In the genomic region with DNA sequence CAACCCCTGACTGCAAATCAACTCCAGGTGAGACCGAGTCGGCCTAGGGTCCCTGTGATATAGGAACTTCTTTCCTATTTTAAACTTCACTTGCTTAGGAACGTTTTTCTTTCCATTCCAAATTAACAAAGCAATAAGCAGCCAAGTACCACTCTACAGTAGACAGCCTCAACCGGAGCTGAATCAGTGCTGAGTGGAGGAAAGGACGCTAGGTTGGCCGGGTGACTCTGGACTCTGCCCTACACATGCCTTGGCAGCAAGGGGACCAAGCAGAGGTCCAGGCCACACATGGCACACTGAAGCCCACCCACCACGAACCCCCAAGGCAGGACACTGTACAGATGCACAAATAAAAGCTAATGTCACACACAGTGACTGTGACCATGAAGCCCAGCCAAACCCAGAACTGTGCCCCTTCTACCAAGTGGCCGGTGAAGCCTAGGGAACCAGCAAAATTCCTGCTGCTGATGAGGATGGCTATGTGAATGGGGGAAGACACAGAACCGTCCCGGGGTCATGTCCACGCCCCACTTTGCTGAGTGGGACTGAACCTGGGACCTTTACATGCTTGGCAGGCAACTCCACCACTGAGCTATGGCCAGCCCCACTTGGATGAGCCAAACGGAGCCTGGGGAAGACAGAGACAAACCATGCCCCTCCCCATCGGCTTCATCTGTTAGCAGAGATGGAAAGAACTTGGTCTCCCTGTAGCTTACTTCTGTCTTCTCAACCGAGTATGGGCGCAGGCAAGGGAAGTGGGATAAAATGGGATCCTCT, we compare ENCODE assay signal across 9 mouse cellular contexts. TPM values are rescaled to one million over a fixed set of nuclear protein-coding genes. Genes with fewer than 3 reads are reported as not detected.
DNase-seq lines count a peak whose midpoint lies in the region; ATAC-seq and TF ChIP-seq lines count a peak whose summit lies in the region.
"Had no signal": no experiment of that assay in that cellular context is flagged by ENCODE, and none has a peak within 500 bp of the region (broad histone marks: within the 10 kb centered on the region; RNA-seq: fewer than 3 reads in every experiment).

No protein-coding gene starts in this region.

- ATAC-seq in heart, embryonic 11.5 days (replicated peaks; ENCODE audit: insufficient number of reproducible peaks, low FRiP score, low TSS enrichment) = no peak
- no peak for ATAC-seq in lung, postnatal 0 days
- ATAC-seq in hindbrain, embryonic 16.5 days = peak; percentile 15; the same call in 1 of the 2 replicates
- no peak for ATAC-seq in neural tube, embryonic 15.5 days (ENCODE audit: low FRiP score)

- H3K4me1 ChIP-seq in heart, embryonic 11.5 days (ENCODE audit: control insufficient read depth, insufficient read depth, low read length) = peaks cover 76% of the 10 kb centered on the region
- H3K4me1 ChIP-seq in lung, postnatal 0 days (ENCODE audit: insufficient read depth, low read depth, low read length) = peaks cover 60% of the 10 kb centered on the region
- H3K4me1 ChIP-seq in lung, adult 2 months (ENCODE audit: control insufficient read depth, insufficient read depth, low read length) = peaks cover 67% of the 10 kb centered on the region
- peaks cover 30% of the 10 kb centered on the region for H3K4me1 ChIP-seq in hindbrain, embryonic 16.5 days (ENCODE audit: control insufficient read depth, insufficient read depth, low read depth, low read length)
- H3K4me1 ChIP-seq in neural tube, embryonic 15.5 days = peaks cover 60% of the 10 kb centered on the region

- peak overlapping the region; percentile 97 for H3K27ac ChIP-seq in heart, embryonic 11.5 days (ENCODE audit: low read depth, low read length)
- H3K27ac ChIP-seq in lung, postnatal 0 days (ENCODE audit: low read length) = peak overlapping the region; percentile 92
- no peak overlapping the region; the same call in 1 of the 2 replicates for H3K27ac ChIP-seq in hindbrain, embryonic 16.5 days (ENCODE audit: low read depth, low read length)
- H3K27ac ChIP-seq in neural tube, embryonic 15.5 days (replicated peaks) = peak overlapping the region; percentile 72; the same call in 1 of the 2 replicates

- no peak overlapping the region for H3K9ac ChIP-seq in heart, embryonic 11.5 days (ENCODE audit: low read depth, low read length)
- no peak overlapping the region for H3K9ac ChIP-seq in lung, postnatal 0 days (replicated peaks; ENCODE audit: low read depth)
- H3K9ac ChIP-seq in hindbrain, embryonic 16.5 days (ENCODE audit: low read depth, low read length) = no peak overlapping the region
- H3K9ac ChIP-seq in neural tube, embryonic 15.5 days (replicated peaks) = no peak overlapping the region

- H3K4me2 ChIP-seq in heart, embryonic 11.5 days = peak overlapping the region; percentile 57; the same call in 1 of the 2 replicates
- H3K4me2 ChIP-seq in lung, postnatal 0 days (replicated peaks; ENCODE audit: low read depth, low read length) = no peak overlapping the region
- H3K4me2 ChIP-seq in hindbrain, embryonic 16.5 days (ENCODE audit: low read length) = no peak overlapping the region
- H3K4me2 ChIP-seq in neural tube, embryonic 15.5 days = no peak overlapping the region

- H3K9me3 ChIP-seq in heart, embryonic 11.5 days (replicated peaks; ENCODE audit: control insufficient read depth, low read length) = no peaks in the 10 kb centered on the region
- no peaks in the 10 kb centered on the region for H3K9me3 ChIP-seq in lung, postnatal 0 days (ENCODE audit: low read length)
- no peaks in the 10 kb centered on the region for H3K9me3 ChIP-seq in hindbrain, embryonic 16.5 days (ENCODE audit: control insufficient read depth, low read length)
- H3K9me3 ChIP-seq in neural tube, embryonic 15.5 days (replicated peaks) = no peaks in the 10 kb centered on the region

- TF ChIP-seq EP300 in lung, postnatal 0 days (IDR thresholded peaks at IDR 0.05) = no peak

- no peaks in the 10 kb centered on the region for H3K27me3 ChIP-seq in heart, embryonic 11.5 days (ENCODE audit: control insufficient read depth, insufficient read depth, low read length)
- no peaks in the 10 kb centered on the region for H3K27me3 ChIP-seq in lung, postnatal 0 days (replicated peaks; ENCODE audit: insufficient read depth, low read length)
- no peaks in the 10 kb centered on the region for H3K27me3 ChIP-seq in hindbrain, embryonic 16.5 days (replicated peaks; ENCODE audit: control insufficient read depth, insufficient read depth, low read length)
- H3K27me3 ChIP-seq in neural tube, embryonic 15.5 days (replicated peaks) = no peaks in the 10 kb centered on the region

- DNase-seq in heart, adult 9 months (ENCODE audit: low spot score in 2 of 2) = no peak
- no peak for DNase-seq in lung, postnatal 0 days (ENCODE audit: low spot score)
- DNase-seq in lung, adult 2 months = no peak
- no peak for DNase-seq in c-Kit-positive CD71-positive TER-119-positive erythroid progenitor cells, embryonic 14.5 days (ENCODE audit: low spot score)
- DNase-seq in left cerebral cortex, postnatal 14 days (ENCODE audit: low spot score in 2 of 2) = no peak
- DNase-seq: cerebellum, adult 11 months had no signal

- intact Hi-C loops in left cerebral cortex, postnatal 14 days (cut with DNase I) = no loop called here

- 61% methylated on average over 15 of the region's 15 CpGs for WGBS in heart, embryonic 11.5 days (ENCODE audit: insufficient replicate concordance)
- 48% methylated on average over 15 of the region's 15 CpGs for WGBS in lung, postnatal 0 days
- 50% methylated on average over 15 of the region's 15 CpGs for WGBS in lung, adult 2 months
- WGBS in hindbrain, embryonic 16.5 days = 78% methylated on average over 15 of the region's 15 CpGs
- whole genome bisulfite sequencing in neural tube, embryonic 15.5 days = 82% methylated on average over 15 of the region's 15 CpGs

- H3K4me3 ChIP-seq in heart, embryonic 11.5 days (ENCODE audit: low read depth, low read length) = no peak overlapping the region
- H3K4me3 ChIP-seq in lung, postnatal 0 days (ENCODE audit: low read depth, low read length) = no peak overlapping the region
- no peak overlapping the region for H3K4me3 ChIP-seq in lung, adult 2 months (replicated peaks; ENCODE audit: extremely low read depth, low read depth, low read length)
- no peak overlapping the region for H3K4me3 ChIP-seq in hindbrain, embryonic 16.5 days (ENCODE audit: low read length)
- no peak overlapping the region for H3K4me3 ChIP-seq in neural tube, embryonic 15.5 days (replicated peaks)

- TF ChIP-seq CTCF in lung, postnatal 0 days (IDR thresholded peaks at IDR 0.05) = no peak
- TF ChIP-seq CTCF in lung, adult 2 months (IDR thresholded peaks at IDR 0.05; ENCODE audit: insufficient read depth, low read length) = no peak

- no peak for TF ChIP-seq POLR2A in lung, adult 2 months (IDR thresholded peaks at IDR 0.05; ENCODE audit: borderline replicate concordance, extremely low read depth, low read depth, low read length)

- no peaks in the 10 kb centered on the region for H3K36me3 ChIP-seq in heart, embryonic 11.5 days (ENCODE audit: control insufficient read depth, insufficient read depth, low read length)
- no peaks in the 10 kb centered on the region for H3K36me3 ChIP-seq in lung, postnatal 0 days (ENCODE audit: insufficient read depth, low read length)
- H3K36me3 ChIP-seq in hindbrain, embryonic 16.5 days (ENCODE audit: control insufficient read depth, insufficient read depth, low read length) = no peaks in the 10 kb centered on the region
- no peaks in the 10 kb centered on the region for H3K36me3 ChIP-seq in neural tube, embryonic 15.5 days

RNA-seq across cellular contexts. Expression of a gene that starts 45.2 kb away (rescaled TPM):
- polyA plus RNA-seq in heart, embryonic 11.5 days (2014; fragmentation: Nextera tagmentation; extraction: Ambion mirVana) = 18.3 and 23.9 TPM in 2 replicates
- polyA plus RNA-seq in lung, postnatal 0 days (2015; fragmentation: Nextera tagmentation; extraction: Ambion mirVana) = 22.9 and 26.4 TPM in 2 replicates
- polyA plus RNA-seq in lung, adult 2 months (2012; rRNA removed) = 66.7 and 97.0 TPM in 2 replicates
- 5.3 and 6.0 TPM in 2 replicates for polyA plus RNA-seq in hindbrain, embryonic 16.5 days (2015; fragmentation: Nextera tagmentation; extraction: Ambion mirVana)
- polyA plus RNA-seq in neural tube, embryonic 15.5 days (2015; fragmentation: Nextera tagmentation; extraction: Ambion mirVana) = 6.7 and 7.1 TPM in 2 replicates
- total RNA-seq in left cerebral cortex, postnatal 14 days (2021) = 10 to 100 TPM; 29.6 to 33.9 TPM
